ENCODE assay signal across 10 mouse cellular contexts in the genomic region with DNA sequence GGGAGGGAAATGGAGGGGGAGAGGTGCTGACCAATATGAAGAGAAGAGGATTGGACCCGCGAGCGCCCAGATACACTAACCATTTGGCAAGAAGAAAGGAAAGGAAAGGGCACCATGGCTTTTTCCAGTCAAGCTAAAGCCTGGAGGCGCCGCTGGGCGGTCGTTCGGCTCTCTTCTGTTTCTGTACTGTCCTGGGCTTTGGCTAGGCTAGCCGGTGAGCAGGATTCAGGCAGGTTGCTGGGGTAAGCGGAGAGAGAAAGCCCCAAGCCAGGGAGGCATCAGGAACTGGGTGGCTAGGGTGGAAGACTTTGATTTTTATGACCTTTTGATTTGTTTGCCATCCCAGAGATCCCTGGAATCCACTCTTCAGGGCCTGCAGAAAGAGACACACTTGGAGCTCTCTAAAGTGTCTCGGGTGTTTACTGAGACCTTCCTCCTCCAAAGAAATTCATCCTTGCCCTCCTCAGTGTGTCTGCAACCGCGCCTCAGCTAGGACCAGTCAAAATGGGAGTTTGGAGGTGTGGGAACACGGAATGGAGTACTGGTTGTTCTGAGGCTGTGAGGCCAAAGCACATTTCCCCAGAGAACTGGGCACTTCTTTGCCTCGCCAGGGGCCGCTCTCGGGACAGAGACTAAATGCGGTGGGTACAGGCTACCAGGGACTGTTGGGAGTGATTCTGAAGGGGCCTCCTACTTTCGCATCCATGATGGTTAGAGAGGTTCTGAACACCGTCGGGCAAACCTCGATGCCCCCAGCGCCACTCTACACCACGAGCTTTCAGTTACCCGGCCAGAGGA. TPM values are rescaled to one million over a fixed set of nuclear protein-coding genes. Genes with fewer than 3 reads are reported as not detected.
DNase-seq lines count a peak whose midpoint lies in the region; ATAC-seq lines count a peak whose summit lies in the region.
"Had no signal": no experiment of that assay in that cellular context is flagged by ENCODE, and none has a peak within 500 bp of the region (broad histone marks: within the 10 kb centered on the region; RNA-seq: fewer than 3 reads in every experiment).

No protein-coding gene starts in this region.

- peaks cover 85% of the 10 kb centered on the region for H3K4me1 ChIP-seq in forebrain, embryonic 13.5 days
- peaks cover 4% of the 10 kb centered on the region for H3K4me1 ChIP-seq in midbrain, embryonic 11.5 days (ENCODE audit: control insufficient read depth, insufficient read depth, low read length)

- no peaks in the 10 kb centered on the region for H3K36me3 ChIP-seq in forebrain, embryonic 13.5 days (ENCODE audit: poor library complexity, severe bottlenecking)
- H3K36me3 ChIP-seq in midbrain, embryonic 11.5 days (ENCODE audit: control insufficient read depth, insufficient read depth, low read length): no peaks in the 10 kb centered on the region

- peak overlapping the region; percentile 95 for H3K27ac ChIP-seq in forebrain, embryonic 13.5 days
- H3K27ac ChIP-seq in midbrain, embryonic 11.5 days (ENCODE audit: low read depth, low read length): peak overlapping the region; percentile 5; the same call in 1 of the 2 replicates

- peak overlapping the region; percentile 78 for H3K4me2 ChIP-seq in forebrain, embryonic 13.5 days
- H3K4me2 ChIP-seq in midbrain, embryonic 11.5 days: peak overlapping the region; percentile 61

- H3K9me3 ChIP-seq in forebrain, embryonic 13.5 days (replicated peaks): no peaks in the 10 kb centered on the region
- no peaks in the 10 kb centered on the region for H3K9me3 ChIP-seq in midbrain, embryonic 11.5 days (ENCODE audit: control insufficient read depth, low read length)

- 7% methylated on average over 25 of the region's 25 CpGs for WGBS in forebrain, embryonic 13.5 days
- under 1% methylated on average over 25 of the region's 25 CpGs for WGBS in midbrain, embryonic 11.5 days

- ATAC-seq in forebrain, embryonic 13.5 days: no peak
- ATAC-seq in midbrain, embryonic 11.5 days (ENCODE audit: low FRiP score): no peak

- DNase-seq in cerebellum, adult 18-20 months: peak; percentile 51 to 67
- DNase-seq in cerebellum, adult 11 months: no peak
- peak; percentile 15 for DNase-seq in R1 (ENCODE audit: low read depth, low spot score)
- DNase-seq in midbrain, embryonic 11.5 days (ENCODE audit: low spot score, missing footprints): peak; percentile 95
- no peak for DNase-seq in left cerebral cortex, adult 9 months (ENCODE audit: low spot score in 2 of 2)
- DNase-seq in layer of hippocampus, postnatal 10 days (ENCODE audit: low spot score in 2 of 2): no peak
- no peak for DNase-seq in kidney, postnatal 25 days
- DNase-seq: thymus, postnatal 36 days had no signal

- peak overlapping the region; percentile 81 for H3K9ac ChIP-seq in forebrain, embryonic 13.5 days
- H3K9ac ChIP-seq in midbrain, embryonic 11.5 days (ENCODE audit: low read length): peak overlapping the region; percentile 7

- peaks cover 74% of the 10 kb centered on the region for H3K27me3 ChIP-seq in forebrain, embryonic 13.5 days
- H3K27me3 ChIP-seq in midbrain, embryonic 11.5 days (ENCODE audit: control insufficient read depth, insufficient read depth, low read length): peaks cover 95% of the 10 kb centered on the region

- peak overlapping the region; percentile 72 for H3K4me3 ChIP-seq in forebrain, embryonic 13.5 days
- peak overlapping the region; percentile 40 for H3K4me3 ChIP-seq in midbrain, embryonic 11.5 days (ENCODE audit: low read depth, low read length)

RNA-seq across cellular contexts. Expression of a gene that starts 3.3 kb away (rescaled TPM):
- 87.1 and 92.7 TPM in 2 replicates for polyA plus RNA-seq in forebrain, embryonic 13.5 days (2015; fragmentation: Nextera tagmentation; extraction: Ambion mirVana)
- 45.5 and 45.7 TPM in 2 replicates for polyA plus RNA-seq in midbrain, embryonic 11.5 days (2014; fragmentation: Nextera tagmentation; extraction: Ambion mirVana)
- 10 to 100 TPM; 11.8 to 13.5 TPM for total RNA-seq in layer of hippocampus, postnatal 10 days (2021)
- total RNA-seq: neutrophil, adult 5-6 weeks had no signal

Comparison
In these comparisons a context has a peak if more than half of its experiments do, and no peak if none do; other contexts are left out.
1. DNase-seq: peak in cerebellum, adult 18-20 months (2 of 2), R1 (single experiment) and midbrain, embryonic 11.5 days (single experiment); none in cerebellum, adult 11 months (single experiment), left cerebral cortex, adult 9 months (0 of 2), layer of hippocampus, postnatal 10 days (0 of 2) and kidney, postnatal 25 days (0 of 2).